Mouse (Mus musculus) kidney, embryonic 16.5 days (tissue): ENCODE measurements around the gene Fuk. TPM values are rescaled to one million over a fixed set of nuclear protein-coding genes. Genes with fewer than 3 reads are reported as not detected.

Experiments used
- ATAC-seq: fragments of 200-750 bp; cut with Nextera tagmentation; 2 replicates; pipeline ENCODE4 v1.8.0; 2017; ENCODE audit warnings: moderate TSS enrichment; ENCODE audit not compliant: low FRiP score, low TSS enrichment
- H3K27ac ChIP-seq: fragments of 300-500 bp; sonication (generic); 2 replicates; pipeline ENCODE4 v1.5.1; 2014; ENCODE audit warnings: low read length
- H3K27me3 ChIP-seq: fragments of 300-500 bp; sonication (generic); 2 replicates; pipeline ENCODE4 v1.6.1; 2014; ENCODE audit warnings: low read length, control low read depth, mixed read lengths; ENCODE audit not compliant: insufficient read depth
- H3K36me3 ChIP-seq: fragments of 300-500 bp; sonication (generic); 2 replicates; pipeline ENCODE4 v1.6.1; 2014; ENCODE audit warnings: low read length, control low read depth, mixed read lengths; ENCODE audit not compliant: insufficient read depth
- H3K4me1 ChIP-seq: fragments of 300-500 bp; sonication (generic); 2 replicates; pipeline ENCODE4 v1.6.1; 2014; ENCODE audit warnings: low read length, control low read depth, mixed read lengths; ENCODE audit not compliant: insufficient read depth
- H3K4me2 ChIP-seq: fragments of 300-500 bp; sonication (generic); replicated peaks from 2 replicates; pipeline ENCODE4 v1.6.1; 2014; ENCODE audit warnings: low read depth, low read length
- H3K4me3 ChIP-seq: fragments of 300-500 bp; sonication (generic); 2 replicates; pipeline ENCODE4 v1.5.1; 2014; ENCODE audit warnings: mild to moderate bottlenecking, low read length
- H3K9ac ChIP-seq: fragments of 300-500 bp; sonication (generic); replicated peaks from 2 replicates; pipeline ENCODE4 v1.6.1; 2014; ENCODE audit warnings: low read length
- H3K9me3 ChIP-seq: fragments of 300-500 bp; sonication (generic); 2 replicates; pipeline ENCODE4 v1.6.1; 2016; ENCODE audit warnings: low read length, control low read depth
- WGBS: fragments of 180-500 bp; shearing (Covaris S2); extraction: QIAGEN DNeasy Blood & Tissue Kit; methylation state at CpG from one replicate; pipeline ENCODE4 v1.1.7; 2014; 5-methylcytosine and 5-hydroxymethylcytosine counted together
- polyA plus RNA-seq: library from polyadenylated mRNA; unstranded; fragments of >200 nt; fragmentation: Nextera tagmentation; extraction: Ambion mirVana; gene quantifications from 2 replicates; pipeline ENCODE4 v1.2.1, GENCODE M21; 2015

The Fuk gene
- polyA plus RNA-seq, 1 experiment from 2014 or later: 14.8 TPM

DNA sequence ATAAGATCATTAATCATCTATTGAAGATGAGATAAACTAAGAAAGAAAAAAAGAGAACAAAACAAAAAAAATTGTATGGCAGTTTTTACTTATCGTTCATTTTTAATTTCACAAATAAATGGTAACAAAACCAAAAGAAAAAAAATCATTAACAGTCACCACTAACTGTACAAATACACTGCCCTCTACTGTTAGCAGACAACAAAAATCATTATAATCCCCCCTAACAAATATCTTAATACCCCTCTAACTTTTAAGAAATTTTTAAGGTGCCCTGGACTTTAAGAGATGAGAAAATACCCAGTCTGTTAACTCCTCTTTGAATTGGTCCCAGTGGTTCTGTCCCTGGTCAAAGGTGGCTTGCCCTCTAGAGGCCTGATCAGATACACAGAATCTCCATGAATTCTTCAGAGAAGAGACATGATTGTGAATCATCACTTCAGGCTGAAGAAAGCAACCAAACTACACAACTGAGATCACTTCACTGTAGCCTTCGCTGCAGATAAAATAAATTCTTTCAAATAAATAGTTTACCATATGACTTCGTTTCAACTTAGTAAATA is 60.2 kb downstream of the Fuk start:
- ATAC-seq: no peak
- no peak overlapping the region for H3K4me2 ChIP-seq
- no peaks in the 10 kb centered on the region for H3K27me3 ChIP-seq
- no peak overlapping the region for H3K9ac ChIP-seq
- H3K27ac ChIP-seq: no peak overlapping the region
- H3K4me3 ChIP-seq: no peak overlapping the region
- H3K9me3 ChIP-seq: no peaks in the 10 kb centered on the region
- H3K4me1 ChIP-seq: peaks cover 5% of the 10 kb centered on the region
- 91% methylated on average over 3 of the region's 3 CpGs for WGBS
- peaks cover 64% of the 10 kb centered on the region for H3K36me3 ChIP-seq

Other genes with a start within 250 kb of the Fuk start
- gene Mtss1l, start 181.0 kb downstream of the Fuk start, polyA plus RNA-seq: 9.1 and 9.2 TPM in 2 replicates
- 3.0 and 3.2 TPM in 2 replicates for gene Il34, start 96.6 kb downstream of the Fuk start, polyA plus RNA-seq
- gene Cog4, start 55.9 kb downstream of the Fuk start, polyA plus RNA-seq: 86.9 and 88.5 TPM in 2 replicates
- 175 and 182 TPM in 2 replicates for gene Sf3b3, start 55.7 kb downstream of the Fuk start, polyA plus RNA-seq
- gene St3gal2, start 17.4 kb upstream of the Fuk start, polyA plus RNA-seq: 25.1 and 27.6 TPM in 2 replicates
- gene Ddx19a, start 95.3 kb upstream of the Fuk start, polyA plus RNA-seq: 15.0 and 15.1 TPM in 2 replicates
- gene Ddx19b, start 129.3 kb upstream of the Fuk start, polyA plus RNA-seq: 6.2 and 6.8 TPM in 2 replicates
- gene Aars, start 130.7 kb upstream of the Fuk start, polyA plus RNA-seq: 57.7 and 66.3 TPM in 2 replicates
- 19.1 TPM in 2 replicates for gene Exosc6, start 153.9 kb upstream of the Fuk start, polyA plus RNA-seq
- 87.0 and 94.7 TPM in 2 replicates for gene Clec18a, start 189.9 kb upstream of the Fuk start, polyA plus RNA-seq
- gene Pdpr, start 192.1 kb upstream of the Fuk start, polyA plus RNA-seq: 10.5 and 12.7 TPM in 2 replicates